In the genomic region with DNA sequence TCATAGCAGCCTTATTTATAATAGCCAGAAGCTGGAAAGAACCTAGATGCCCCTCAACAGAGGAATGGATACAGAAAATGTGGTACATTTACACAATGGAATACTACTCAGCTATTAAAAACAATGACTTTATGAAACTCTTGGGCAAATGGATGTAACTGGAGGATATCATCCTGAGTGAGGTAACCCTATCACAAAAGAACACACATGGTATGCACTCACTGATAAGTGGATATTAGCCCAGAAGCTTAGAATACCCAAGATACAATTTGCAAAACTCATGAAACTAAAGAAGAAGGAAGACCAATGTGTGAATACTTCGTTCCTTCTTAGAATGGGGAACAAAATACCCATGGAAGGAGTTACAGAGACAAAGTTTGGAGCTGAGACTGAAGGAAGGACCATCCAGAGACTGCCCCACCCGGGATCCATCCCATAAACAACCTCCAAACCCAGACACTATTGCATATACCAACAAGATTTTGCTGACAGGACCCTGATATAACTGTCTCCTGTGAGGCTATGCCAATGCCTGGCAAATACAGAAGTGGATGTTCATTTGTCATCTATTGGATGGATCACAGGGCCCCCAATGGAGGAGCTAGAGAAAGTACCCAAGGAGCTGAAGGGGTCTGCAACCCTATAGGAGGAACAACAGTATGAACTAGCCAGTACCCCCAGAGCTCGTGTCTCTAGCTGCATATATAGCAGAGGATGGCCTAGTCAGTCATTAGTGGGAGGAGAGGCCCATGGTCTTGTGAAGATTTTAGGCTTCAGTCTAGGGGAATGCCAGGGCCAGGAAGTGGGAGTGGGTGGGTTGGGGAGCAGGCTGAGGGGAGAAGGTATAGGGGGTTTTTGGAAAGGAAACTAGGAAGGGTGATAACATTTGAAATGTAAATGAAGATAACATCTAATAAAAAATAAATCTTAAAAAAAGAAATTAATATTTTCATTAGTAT, we compare ENCODE assay signal across 7 mouse cellular contexts. TPM values are rescaled to one million over a fixed set of nuclear protein-coding genes. Genes with fewer than 3 reads are reported as not detected.
"Had no signal": no experiment of that assay in that cellular context is flagged by ENCODE, and none has a peak within 500 bp of the region (broad histone marks: within the 10 kb centered on the region; RNA-seq: fewer than 3 reads in every experiment).

No protein-coding gene starts in this region.

RNA-seq across cellular contexts. Expression of gene Ccr3, which starts 40.0 kb away (rescaled TPM):
- total RNA-seq: midbrain, postnatal 0 days had no signal
- polyA plus RNA-seq: lung, embryonic 14.5 days; midbrain, embryonic 11.5 days; midbrain, embryonic 13.5 days; midbrain, embryonic 15.5 days; midbrain, postnatal 0 days; neural tube, embryonic 12.5 days; neural tube, embryonic 14.5 days had no signal

RNA-seq across cellular contexts. Expression of gene Ccr2, which starts 40.0 kb away (rescaled TPM):
- polyA plus RNA-seq: neural tube, embryonic 14.5 days had no signal
